Mouse (Mus musculus): ENCODE measurements around the gene Stac. TPM values are rescaled to one million over a fixed set of nuclear protein-coding genes. Genes with fewer than 3 reads are reported as not detected.

Gene Stac
- polyA plus RNA-seq, 1 experiment from 2014 or later, result 0.98 TPM

DNA sequence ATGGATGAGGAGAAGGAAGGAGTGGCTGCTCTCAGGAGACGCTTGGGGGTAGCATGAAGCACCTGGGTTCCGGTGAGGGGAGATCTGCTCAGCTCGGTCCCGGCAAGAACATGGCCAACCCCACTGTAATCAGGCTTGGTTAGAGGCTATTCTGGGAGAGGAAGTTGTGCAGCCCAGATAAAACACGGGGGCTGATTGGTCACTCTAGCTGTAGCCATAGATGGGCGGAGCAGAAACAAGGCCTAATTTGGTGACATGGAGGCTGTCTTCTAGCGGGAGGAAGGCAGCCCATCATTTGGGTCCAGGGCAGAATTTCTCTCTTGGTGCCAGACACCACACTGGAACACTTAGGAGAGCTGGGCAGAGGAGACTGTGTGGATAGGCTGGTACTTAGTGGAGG, 167.9 kb downstream of the Stac start:
- Histone ChIP-seq H3K4me2 (ENCODE audit: low read depth, low read length, severe bottlenecking) (no peak overlapping the region), H3K36me3 (ENCODE audit: control insufficient read depth, insufficient read depth, low read length) (no peaks in the 10 kb centered on the region), H3K4me1 (replicated peaks; ENCODE audit: control insufficient read depth, insufficient read depth, low read length) (no peaks in the 10 kb centered on the region), H3K27me3 (ENCODE audit: control insufficient read depth, insufficient read depth, low read length) (no peaks in the 10 kb centered on the region), H3K4me3 (ENCODE audit: low read depth, low read length) (no peak overlapping the region), H3K27ac (ENCODE audit: low read depth, low read length) (no peak overlapping the region), H3K9ac (ENCODE audit: low read length) (no peak overlapping the region), H3K9me3 (ENCODE audit: control insufficient read depth, low read length) (no peaks in the 10 kb centered on the region)
- DNase-seq (ENCODE audit: low spot score) (no peak), ATAC-seq (replicated peaks; ENCODE audit: low FRiP score) (no peak)
- WGBS, result 93% methylated on average over 7 of the region's 7 CpGs

DNA sequence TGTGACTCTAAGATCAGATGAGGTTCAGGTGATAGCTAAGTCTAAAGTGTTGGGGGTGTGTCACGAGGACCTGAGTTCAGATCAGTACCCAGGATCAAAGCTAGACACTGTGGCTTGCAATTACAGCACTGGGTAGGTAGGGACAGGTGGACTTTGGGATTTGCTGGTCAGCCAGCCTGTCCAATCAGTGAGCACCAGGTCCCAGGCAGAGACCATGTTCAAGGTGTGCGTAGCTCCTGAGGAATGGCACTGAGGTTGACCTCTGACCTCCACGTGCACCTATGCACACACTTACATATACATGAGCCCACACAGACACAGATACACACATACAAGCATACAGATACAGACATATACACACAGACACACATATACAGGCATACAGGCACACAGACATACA, 174.6 kb downstream of the Stac start:
- Histone ChIP-seq H3K36me3 (ENCODE audit: control insufficient read depth, insufficient read depth, low read length) (no peaks in the 10 kb centered on the region), H3K4me1 (replicated peaks; ENCODE audit: control insufficient read depth, insufficient read depth, low read length) (no peaks in the 10 kb centered on the region), H3K4me3 (ENCODE audit: low read depth, low read length) (no peak overlapping the region), H3K4me2 (ENCODE audit: low read depth, low read length, severe bottlenecking) (no peak overlapping the region), H3K9me3 (ENCODE audit: control insufficient read depth, low read length) (no peaks in the 10 kb centered on the region), H3K27me3 (ENCODE audit: control insufficient read depth, insufficient read depth, low read length) (no peaks in the 10 kb centered on the region), H3K27ac (ENCODE audit: low read depth, low read length) (no peak overlapping the region), H3K9ac (ENCODE audit: low read length) (no peak overlapping the region)
- ATAC-seq (replicated peaks; ENCODE audit: low FRiP score) (no peak; the same call in 1 of the 2 replicates), DNase-seq (ENCODE audit: low spot score) (no peak)
- WGBS, result 88% methylated on average over 3 of the region's 3 CpGs

DNA sequence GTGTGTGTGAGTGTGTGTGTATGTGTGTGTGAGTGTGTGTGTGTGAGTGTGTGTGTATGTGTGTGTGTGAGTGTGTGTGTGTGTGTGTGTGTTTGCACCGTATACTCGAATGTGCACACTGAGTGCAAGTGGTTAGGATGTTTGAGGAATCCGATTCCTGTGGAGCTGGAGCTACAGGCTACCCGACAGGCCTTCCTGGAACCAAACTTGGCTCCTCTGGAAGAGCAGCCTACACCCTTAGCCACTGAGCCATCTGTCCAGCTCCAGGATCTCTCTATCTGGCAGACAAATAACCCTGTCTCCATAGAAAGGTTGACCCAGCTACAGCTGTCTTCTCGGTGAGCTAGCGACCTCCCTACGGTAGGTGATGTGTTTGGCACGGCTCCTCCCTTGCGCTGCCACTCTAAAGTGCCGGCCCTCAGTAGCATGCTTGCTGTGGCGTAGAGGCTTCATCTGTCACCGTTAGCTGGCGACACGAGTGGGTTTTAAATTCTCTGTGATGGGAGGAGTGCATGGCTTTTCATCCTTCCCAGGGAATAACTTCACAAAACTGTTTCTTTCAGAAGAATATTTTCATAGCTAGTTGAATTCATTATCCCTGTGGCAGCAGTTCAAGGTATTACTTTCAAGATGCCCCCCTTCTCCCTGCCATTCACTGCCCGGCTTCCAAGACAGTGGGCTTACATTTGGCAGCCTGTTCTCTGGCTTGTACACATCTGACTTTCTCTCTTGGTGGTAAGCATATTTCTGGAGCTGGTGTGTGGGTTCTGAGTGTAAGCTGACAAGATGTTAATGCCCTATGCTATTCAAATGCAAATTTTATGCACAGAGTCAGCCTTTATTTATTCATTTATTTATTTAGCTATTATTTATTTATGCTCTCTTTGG, 175.3 kb downstream of the Stac start:
- Histone ChIP-seq H3K27ac (ENCODE audit: low read depth, low read length) (no peak overlapping the region), H3K4me1 (replicated peaks; ENCODE audit: control insufficient read depth, insufficient read depth, low read length) (no peaks in the 10 kb centered on the region), H3K27me3 (ENCODE audit: control insufficient read depth, insufficient read depth, low read length) (no peaks in the 10 kb centered on the region), H3K9me3 (ENCODE audit: control insufficient read depth, low read length) (no peaks in the 10 kb centered on the region), H3K9ac (ENCODE audit: low read length) (no peak overlapping the region), H3K4me2 (ENCODE audit: low read depth, low read length, severe bottlenecking) (no peak overlapping the region), H3K36me3 (ENCODE audit: control insufficient read depth, insufficient read depth, low read length) (no peaks in the 10 kb centered on the region), H3K4me3 (ENCODE audit: low read depth, low read length) (no peak overlapping the region)
- DNase-seq (ENCODE audit: low spot score) (no peak), ATAC-seq (replicated peaks; ENCODE audit: low FRiP score) (no peak)
- 89% methylated on average over 15 of the region's 15 CpGs for WGBS

Measured in forebrain, embryonic 11.5 days (tissue).